22 mouse cellular contexts compared by ENCODE assay signal in the genomic region with DNA sequence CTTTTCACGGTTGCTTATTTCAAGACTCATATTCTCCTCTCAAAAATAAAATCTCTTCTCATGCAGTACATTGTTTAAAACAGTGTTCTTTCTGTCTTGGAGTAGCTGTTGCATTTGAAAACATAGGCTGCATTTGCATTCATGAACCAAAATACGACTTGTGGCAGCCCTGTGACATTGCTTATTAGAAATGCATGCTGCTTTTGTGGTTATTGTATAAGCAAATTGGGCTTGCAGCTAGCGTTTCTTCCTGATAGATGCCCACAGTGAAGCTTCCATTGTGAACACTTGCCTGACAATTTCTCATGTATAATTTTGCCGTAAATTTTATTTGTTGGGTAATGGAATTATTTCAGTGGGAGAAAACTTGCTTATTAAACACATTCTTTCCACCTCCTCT.
DNase-seq lines count a peak whose midpoint lies in the region; ATAC-seq and TF ChIP-seq lines count a peak whose summit lies in the region.
"Had no signal": no experiment of that assay in that cellular context is flagged by ENCODE, and none has a peak within 500 bp of the region (broad histone marks: within the 10 kb centered on the region; RNA-seq: fewer than 3 reads in every experiment).

No protein-coding gene starts in this region.

- WGBS in midbrain, embryonic 14.5 days: 26% methylated on average over 4 of the region's 4 CpGs
- whole genome bisulfite sequencing in midbrain, embryonic 13.5 days: 37% methylated on average over 4 of the region's 4 CpGs

- H3K4me1 ChIP-seq in midbrain, embryonic 14.5 days (ENCODE audit: control insufficient read depth, insufficient read depth, low read length): peaks cover 4% of the 10 kb centered on the region; the same call in 1 of the 2 replicates
- H3K4me1 ChIP-seq in midbrain, embryonic 13.5 days (replicated peaks): peaks cover 19% of the 10 kb centered on the region; the same call in 1 of the 2 replicates
- H3K4me1 ChIP-seq in embryonic fibroblast, embryonic 13.5 days (ENCODE audit: control insufficient read depth, insufficient read depth, low read length): peaks cover 5% of the 10 kb centered on the region; the same call in 1 of the 2 replicates
- H3K4me1 ChIP-seq: embryonic facial prominence, embryonic 15.5 days had no signal

- no peak for DNase-seq in frontal cortex, postnatal 36 days (ENCODE audit: low spot score in 2 of 2)
- DNase-seq in midbrain, embryonic 14.5 days: peak; percentile 47
- peak; percentile 14 for DNase-seq in A20 (ENCODE audit: low read depth, low spot score)
- no peak for DNase-seq in cerebellum, adult 9-10 months
- DNase-seq: adrenal gland, postnatal 10 days; B cell, adult 2 months; cerebellum, adult 11-12 months; cerebellum, adult 9-11 months; cerebellum, postnatal 36 days; forebrain, postnatal 0 days; gastrocnemius, postnatal 36 days; heart, adult 11 months; heart, postnatal 10 days; heart, postnatal 4 days; kidney, adult 9 months had no signal

- H3K4me3 ChIP-seq in midbrain, embryonic 14.5 days (replicated peaks; ENCODE audit: low read depth, low read length): no peak overlapping the region
- H3K4me3 ChIP-seq in midbrain, embryonic 13.5 days (replicated peaks): no peak overlapping the region
- no peak overlapping the region for H3K4me3 ChIP-seq in embryonic fibroblast, embryonic 13.5 days (ENCODE audit: insufficient read depth, low read length)
- H3K4me3 ChIP-seq: embryonic facial prominence, embryonic 15.5 days; forebrain, embryonic 12.5 days had no signal

- ATAC-seq in frontal cortex, adult (ENCODE audit: low TSS enrichment): peak; percentile 72
- no peak for ATAC-seq in midbrain, embryonic 14.5 days (ENCODE audit: low FRiP score, low TSS enrichment)
- ATAC-seq in midbrain, embryonic 13.5 days: no peak
- ATAC-seq: CD4-positive, CD25-positive, alpha-beta regulatory T cell, adult 4 months; forebrain, postnatal 0 days; intestine, embryonic 16.5 days had no signal

- H3K36me3 ChIP-seq in midbrain, embryonic 14.5 days (ENCODE audit: control insufficient read depth, insufficient read depth, low read length): no peaks in the 10 kb centered on the region
- H3K36me3 ChIP-seq in midbrain, embryonic 13.5 days: no peaks in the 10 kb centered on the region
- H3K36me3 ChIP-seq: embryonic facial prominence, embryonic 15.5 days; forebrain, embryonic 12.5 days had no signal

- H3K27ac ChIP-seq in midbrain, embryonic 14.5 days (replicated peaks; ENCODE audit: low read depth, low read length): no peak overlapping the region
- no peak overlapping the region for H3K27ac ChIP-seq in midbrain, embryonic 13.5 days
- H3K27ac ChIP-seq in embryonic fibroblast, embryonic 13.5 days (ENCODE audit: insufficient read depth, low read length): peak overlapping the region; percentile 51; the same call in 1 of the 2 replicates
- H3K27ac ChIP-seq: embryonic facial prominence, embryonic 15.5 days; forebrain, embryonic 12.5 days had no signal

- TF ChIP-seq CTCF in embryonic fibroblast, embryonic 13.5 days (IDR thresholded peaks at IDR 0.05; ENCODE audit: borderline replicate concordance, insufficient read depth, low read length): no peak

- no peak overlapping the region for H3K4me2 ChIP-seq in midbrain, embryonic 14.5 days (ENCODE audit: low read length)
- H3K4me2 ChIP-seq in midbrain, embryonic 13.5 days (replicated peaks): no peak overlapping the region
- H3K4me2 ChIP-seq: embryonic facial prominence, embryonic 15.5 days; forebrain, embryonic 12.5 days had no signal

- no peak overlapping the region for H3K9ac ChIP-seq in midbrain, embryonic 14.5 days (replicated peaks; ENCODE audit: low read length)
- no peak overlapping the region for H3K9ac ChIP-seq in midbrain, embryonic 13.5 days (replicated peaks)
- H3K9ac ChIP-seq: embryonic facial prominence, embryonic 15.5 days; forebrain, embryonic 12.5 days; forebrain, postnatal 0 days had no signal

- H3K27me3 ChIP-seq in midbrain, embryonic 14.5 days (ENCODE audit: control insufficient read depth, insufficient read depth, low read length): no peaks in the 10 kb centered on the region
- no peaks in the 10 kb centered on the region for H3K27me3 ChIP-seq in midbrain, embryonic 13.5 days
- H3K27me3 ChIP-seq: embryonic facial prominence, embryonic 15.5 days; forebrain, embryonic 12.5 days had no signal

- TF ChIP-seq POLR2A in embryonic fibroblast, embryonic 13.5 days (IDR thresholded peaks at IDR 0.05; ENCODE audit: low read depth, low read length): no peak

- no peaks in the 10 kb centered on the region for H3K9me3 ChIP-seq in midbrain, embryonic 14.5 days (ENCODE audit: control insufficient read depth, low read length)
- H3K9me3 ChIP-seq in midbrain, embryonic 13.5 days: no peaks in the 10 kb centered on the region
- H3K9me3 ChIP-seq: embryonic facial prominence, embryonic 15.5 days; forebrain, embryonic 12.5 days had no signal

Comparison
In these comparisons a context has a peak if more than half of its experiments do, and no peak if none do; other contexts are left out.
1. DNase-seq: peak in midbrain, embryonic 14.5 days (single experiment) and A20 (single experiment); none in frontal cortex, postnatal 36 days (0 of 2) and cerebellum, adult 9-10 months (single experiment).